Mouse (Mus musculus) hematopoietic stem cell, adult 5-6 weeks (primary cell): ENCODE measurements around the gene Commd2. TPM values are rescaled to one million over a fixed set of nuclear protein-coding genes. Genes with fewer than 3 reads are reported as not detected.
A peak's percentile ranks its signal among the peaks of the same experiment; 100 is the strongest.

Experiments used
- ATAC-seq, 2 experiments: fragments of 125-278 bp in 1 of 2; replicated peaks in 1 of 2; 2 replicates each; pipeline ENCODE4 v1.8.0; 2016 to 2017; ENCODE audit warnings: inconsistent platforms in 2 of 2, mild to moderate bottlenecking in 2 of 2, moderate number of reproducible peaks in 2 of 2, low read depth in 1 of 2, moderate TSS enrichment in 1 of 2; ENCODE audit not compliant: low FRiP score in 2 of 2, poor library complexity in 2 of 2, severe bottlenecking in 2 of 2, insufficient read depth in 1 of 2, low TSS enrichment in 1 of 2
- total RNA-seq: library from RNA; stranded (forward); fragments of 172-1452, 232-1000 nt; gene quantifications from 2 replicates; pipeline ENCODE4 v1.2.3, GENCODE M21; 2017

The Commd2 gene
- total RNA-seq, 1 experiment from 2014 or later: 11.7 TPM

DNA sequence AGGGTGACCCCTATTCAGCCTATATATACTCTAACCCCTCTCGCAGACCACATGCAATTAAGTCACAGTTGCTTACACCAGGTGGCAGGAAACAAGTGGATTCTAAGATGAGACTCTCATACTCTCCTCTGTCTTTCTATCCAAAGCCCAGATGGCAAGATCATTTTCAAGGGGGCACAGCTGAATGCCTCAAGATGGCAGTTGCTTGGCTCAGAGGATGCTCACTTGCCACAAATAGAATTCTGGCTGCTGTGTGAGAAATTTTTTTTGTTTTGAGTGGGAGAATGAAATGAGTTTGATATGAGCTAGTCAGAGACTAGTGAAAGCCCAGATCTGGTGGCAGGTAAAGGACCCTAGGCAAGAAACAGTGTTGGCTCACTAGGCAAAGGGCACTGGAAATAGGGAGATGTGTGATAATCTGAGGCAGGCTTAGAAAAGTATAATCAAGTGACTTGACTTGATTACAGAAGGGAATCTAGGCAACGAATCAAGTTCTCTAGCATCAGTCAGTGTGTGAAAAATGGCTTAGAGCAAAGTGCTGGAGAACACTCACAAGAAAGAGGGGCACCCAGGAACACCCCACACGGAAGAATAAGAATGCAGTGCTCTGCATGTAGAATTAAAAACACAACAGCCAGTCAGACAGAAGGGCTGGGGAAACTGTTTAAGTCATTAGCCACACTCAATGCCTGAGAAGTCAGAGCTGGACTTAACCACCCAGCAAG, 16.6 kb downstream of the Commd2 start:
- ATAC-seq: no peak

- ATAC-seq: no peak
Observed at GRCm38 (mm10) chr3:57626954-57627513, 24.5 kb downstream of the Commd2 start.

DNA sequence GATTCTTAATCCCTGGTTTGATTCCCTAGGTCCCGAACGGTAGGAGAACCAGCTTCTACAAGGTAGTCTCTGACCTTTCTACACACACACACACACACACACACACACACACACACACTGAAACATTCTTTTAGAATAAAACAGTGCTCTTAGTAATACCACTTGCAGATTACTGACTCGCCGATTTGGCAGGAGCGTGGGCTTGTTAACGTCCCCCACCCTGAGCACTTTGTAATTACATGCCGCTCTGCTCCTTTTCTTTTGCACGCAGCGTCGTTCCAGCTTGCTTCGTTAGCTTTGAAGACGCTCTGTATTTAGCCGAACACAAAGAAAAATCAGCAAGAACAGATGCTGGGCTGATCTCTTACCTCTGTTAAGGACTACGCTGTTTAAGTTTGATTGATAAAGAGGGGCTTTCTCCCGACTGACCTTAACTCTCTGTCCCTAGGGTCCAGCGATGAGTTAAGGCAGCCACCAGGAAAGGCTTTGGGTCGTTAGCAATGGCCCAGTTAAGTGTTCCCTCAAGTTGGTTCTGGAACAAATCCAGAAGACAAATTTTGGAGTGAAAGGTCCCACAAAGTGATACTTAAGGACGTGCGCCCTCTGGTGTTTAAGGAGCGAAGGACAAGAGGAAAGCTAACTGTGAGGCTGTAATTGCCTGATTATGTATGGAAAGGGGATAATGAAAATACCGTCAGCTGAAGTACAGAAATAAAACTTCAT, 26.1 kb downstream of the Commd2 start:
- peak; percentile 65 to 78 for ATAC-seq

DNA sequence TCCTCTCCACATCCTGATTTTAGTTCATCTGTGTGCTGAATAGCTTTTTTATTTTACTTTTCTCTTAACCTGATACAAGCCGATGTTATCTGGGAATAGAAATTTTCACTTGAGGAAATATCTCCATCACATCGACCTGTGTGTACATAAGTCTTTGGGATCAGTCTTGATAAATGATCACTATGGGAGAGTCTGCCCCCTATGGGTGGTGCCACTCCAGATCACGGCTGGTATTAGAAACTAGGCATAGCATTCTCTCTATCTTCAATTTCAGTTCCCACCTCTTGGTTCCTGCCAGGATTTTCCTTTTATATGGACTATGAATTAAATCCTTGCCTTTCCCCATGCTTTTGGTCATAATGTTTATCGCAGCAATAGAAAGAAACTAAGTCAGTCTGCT, 31.8 kb downstream of the Commd2 start:
- no peak for ATAC-seq

- no peak for ATAC-seq
Observed at GRCm38 (mm10) chr3:57615652-57616051, 35.9 kb downstream of the Commd2 start.

GRCm38 (mm10) chr3:57612430-57612997, 39.0 kb downstream of the Commd2 start:
- no peak for ATAC-seq

DNA sequence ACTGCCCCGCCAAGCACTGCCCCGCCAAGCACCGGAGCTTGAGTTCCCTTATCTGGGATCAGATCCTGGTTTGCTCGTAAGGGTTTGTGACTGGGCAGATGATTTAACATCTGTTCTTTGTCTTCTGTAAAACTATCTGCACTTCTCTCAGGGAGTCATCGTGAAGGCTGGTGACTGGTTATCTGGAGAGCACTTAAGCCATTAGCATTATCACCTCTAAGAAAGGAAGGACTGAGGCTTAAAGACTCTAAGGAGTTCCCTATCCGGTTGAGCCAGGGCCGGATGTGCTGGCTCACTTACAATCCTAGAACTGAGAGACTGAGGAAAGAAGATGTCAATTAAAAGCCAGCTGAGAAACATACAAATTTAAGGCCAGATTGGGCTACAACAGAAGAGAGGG, 39.7 kb downstream of the Commd2 start:
- no peak for ATAC-seq

DNA sequence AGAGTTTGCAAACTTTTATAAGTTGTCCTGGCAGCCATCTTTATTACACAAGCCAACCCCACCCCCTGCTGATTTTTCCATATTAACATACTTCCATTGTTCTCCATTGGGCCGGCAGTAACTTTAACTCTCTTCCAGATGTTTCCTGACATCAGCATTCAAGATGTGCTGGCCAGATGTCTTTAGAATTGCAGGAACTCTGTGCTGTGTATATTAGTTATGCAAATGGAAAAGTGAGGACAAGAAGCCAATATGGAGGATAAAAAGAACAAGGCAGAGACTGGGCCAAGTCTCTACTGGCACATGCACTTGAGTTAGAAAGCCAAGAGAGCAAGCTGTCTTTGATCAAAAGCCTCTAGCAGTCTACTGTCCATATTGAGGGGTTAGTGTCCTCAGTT, 46.9 kb downstream of the Commd2 start:
- no peak for ATAC-seq

DNA sequence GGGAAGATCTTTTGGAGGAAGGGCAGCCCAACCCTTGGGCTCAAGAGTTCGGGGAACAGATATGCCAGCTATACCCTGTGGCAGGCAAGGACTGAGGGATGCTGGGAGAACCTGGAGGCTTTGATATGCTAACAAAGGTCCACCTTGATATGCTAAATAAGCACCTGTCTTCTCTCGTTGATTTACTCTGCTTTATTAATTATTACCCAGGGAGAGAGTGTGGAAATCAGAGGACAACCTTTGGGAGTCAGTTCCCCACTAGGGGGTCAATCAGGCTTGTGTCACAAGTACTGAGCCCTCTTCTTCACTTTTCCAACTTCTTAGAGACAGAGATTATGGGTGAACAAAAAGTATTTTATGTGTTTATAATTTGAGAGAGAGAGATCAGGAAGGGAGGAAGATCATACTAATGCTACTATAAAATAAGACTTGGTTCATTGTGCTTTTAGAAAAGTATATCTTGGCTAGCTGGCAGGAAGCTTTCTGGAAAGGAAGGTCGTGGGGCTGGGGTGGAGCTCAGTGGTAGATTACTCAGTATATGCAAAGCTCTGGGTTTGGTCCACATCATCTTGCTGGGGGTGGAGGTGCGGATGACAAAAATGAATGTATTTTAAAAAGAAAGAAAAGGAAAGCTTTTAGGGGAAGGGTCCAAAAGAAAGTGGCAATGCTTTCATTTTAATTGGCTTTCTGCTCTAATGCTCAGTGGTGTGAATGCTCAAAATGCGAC, 47.5 kb downstream of the Commd2 start:
- ATAC-seq: no peak

DNA sequence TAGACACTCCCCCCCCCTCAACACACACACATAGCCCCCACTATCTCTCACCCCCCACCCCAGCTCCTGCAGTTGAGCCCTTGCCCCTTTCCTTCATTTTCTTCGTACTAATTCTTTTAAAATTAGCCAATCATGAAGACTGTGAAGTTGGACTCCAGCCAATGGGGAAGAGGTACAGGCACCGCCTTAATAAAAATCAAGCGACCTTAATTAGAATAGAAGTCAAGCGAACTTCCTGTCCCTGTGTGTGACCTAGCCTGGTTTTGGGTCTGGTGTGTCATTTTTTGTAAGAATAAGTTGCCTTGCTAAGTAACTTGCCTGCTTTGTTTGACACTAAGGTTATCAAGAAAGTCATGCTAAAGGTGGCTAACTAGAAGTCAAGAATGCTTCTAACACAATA, 48.9 kb downstream of the Commd2 start:
- no peak for ATAC-seq

DNA sequence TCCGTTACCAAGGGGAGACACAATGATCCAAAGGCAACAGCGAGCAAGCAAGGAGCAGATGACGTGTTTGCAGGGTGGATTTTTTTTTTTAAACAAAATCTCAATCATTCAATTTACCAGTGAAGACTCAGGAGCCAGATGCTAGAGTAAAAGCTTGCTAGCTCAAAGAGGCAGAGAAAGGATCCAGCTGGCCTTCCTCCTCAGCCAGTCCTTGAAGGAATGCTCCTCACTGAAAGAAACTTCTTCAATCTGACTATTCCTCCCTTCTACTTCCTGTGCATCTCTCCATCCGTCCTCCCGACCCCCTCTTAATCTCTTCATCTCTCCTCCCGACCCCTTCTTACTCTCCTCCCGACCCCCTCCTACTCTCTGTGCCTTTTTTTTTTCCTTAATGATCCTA, 54.9 kb downstream of the Commd2 start:
- no peak for ATAC-seq

DNA sequence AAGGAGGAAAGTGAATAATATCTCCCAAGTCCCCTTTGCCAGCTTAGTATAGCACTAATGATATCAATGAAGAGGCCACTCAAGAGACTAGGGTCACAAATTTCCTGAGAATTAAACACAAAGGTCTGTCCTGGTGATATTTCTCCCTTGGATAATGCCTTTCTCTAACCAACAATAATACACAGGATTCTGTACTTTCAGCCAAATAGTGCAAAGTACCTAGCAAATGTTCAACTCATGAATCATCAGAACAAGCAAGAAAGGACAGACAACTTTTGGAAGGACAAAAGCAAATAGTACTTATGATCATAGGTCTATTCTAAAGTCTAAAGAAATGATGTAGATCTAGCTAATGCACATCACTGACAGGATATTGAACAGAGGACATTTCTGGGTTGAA, 56.0 kb downstream of the Commd2 start:
- ATAC-seq: no peak

Other genes with a start within 250 kb of the Commd2 start
- not detected in 2 replicates for gene Tm4sf4, start 226.4 kb downstream of the Commd2 start, total RNA-seq
- 0.56 and 0.99 TPM in 2 replicates for gene Wwtr1, start 75.8 kb downstream of the Commd2 start, total RNA-seq
- not detected in 2 replicates for gene Ankub1, start 41.1 kb upstream of the Commd2 start, total RNA-seq
- 75.7 and 96.2 TPM in 2 replicates for gene Rnf13, start 84.3 kb upstream of the Commd2 start, total RNA-seq
- gene Pfn2, start 196.4 kb upstream of the Commd2 start, total RNA-seq: 0.30 TPM in 1 of 2 replicates, not detected in the other